Mouse (Mus musculus) olfactory bulb, adult 2 months (tissue): ENCODE results near the gene Slc29a4.

Source experiments
- CTCF ChIP-seq: fragments of 200-500 bp; IDR thresholded peaks from 2 replicates; pipeline ENCODE4 v1.5.1; 2012; ENCODE audit warnings: low read depth, mild to moderate bottlenecking, low read length, moderate library complexity; ENCODE audit not compliant: insufficient read depth
- POLR2A ChIP-seq: fragments of 200-500 bp; IDR thresholded peaks from 2 replicates; pipeline ENCODE4 v1.6.1; 2012; ENCODE audit warnings: mild to moderate bottlenecking, low read depth, low read length, moderate library complexity; ENCODE audit not compliant: insufficient read depth

DNA sequence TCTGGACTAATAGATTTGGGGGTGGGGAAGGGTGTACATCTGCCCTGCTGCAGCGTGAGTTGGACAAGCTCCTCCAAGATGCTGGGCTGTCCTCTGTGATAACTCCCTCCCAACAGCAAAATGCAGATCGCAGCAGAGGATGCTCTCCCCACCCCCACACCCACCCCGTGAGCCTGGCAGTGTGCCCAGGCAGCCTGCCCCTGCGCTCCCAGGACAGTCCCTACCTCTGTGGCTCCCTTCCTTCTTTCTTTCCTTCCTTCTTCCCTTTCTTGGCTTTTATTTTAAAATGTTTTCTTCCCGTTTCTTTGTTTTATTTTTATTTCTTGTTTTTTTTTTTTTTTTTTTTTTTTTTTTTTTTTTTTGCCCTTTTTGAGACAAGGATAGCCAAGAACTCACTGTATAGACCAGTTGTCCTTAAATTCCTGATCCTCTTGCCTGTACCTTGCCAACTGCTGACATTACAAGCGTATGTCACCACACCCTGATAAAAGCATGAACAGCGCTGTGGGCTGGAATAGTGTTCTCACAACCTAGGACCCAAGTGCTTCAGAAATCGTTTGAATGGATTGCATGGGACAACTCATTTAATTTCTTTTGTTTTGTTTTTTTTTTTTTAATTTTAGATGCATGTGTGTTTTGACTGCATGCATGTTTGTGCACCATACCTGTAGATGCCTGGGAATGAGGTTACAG, 1.6 kb downstream of the Slc29a4 start:
- TF ChIP-seq POLR2A (no peak), CTCF (no peak)
